ENCODE assay signal across 8 mouse cellular contexts in the genomic region with DNA sequence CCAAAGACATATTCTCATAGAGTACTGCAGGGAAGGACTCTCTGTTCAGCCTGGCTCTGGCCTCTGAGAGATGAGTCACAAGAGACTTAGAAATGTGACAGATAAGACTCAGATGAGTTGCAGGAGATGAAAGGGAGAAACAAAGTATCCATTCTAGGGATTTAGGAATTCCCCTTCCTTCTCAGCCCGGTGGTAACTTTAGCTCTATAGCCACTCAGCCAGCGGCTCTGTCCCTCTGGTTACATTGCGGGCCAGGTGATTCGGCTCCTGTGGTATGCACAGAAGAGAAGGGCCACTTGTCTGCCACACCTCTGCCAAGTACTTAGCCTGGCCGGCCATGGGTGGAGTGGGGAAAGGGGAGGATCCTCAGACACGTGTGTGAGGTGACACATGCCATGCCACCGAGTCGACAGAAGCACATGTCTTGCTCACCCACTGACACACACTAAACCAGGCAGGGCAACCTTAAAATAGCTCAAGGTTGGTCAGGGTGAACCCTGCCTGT. TPM values are rescaled to one million over a fixed set of nuclear protein-coding genes. Genes with fewer than 3 reads are reported as not detected.
DNase-seq lines count a peak whose midpoint lies in the region; ATAC-seq and TF ChIP-seq lines count a peak whose summit lies in the region.

No protein-coding gene starts in this region.

- no peaks in the 10 kb centered on the region; the same call in 1 of the 2 replicates for H3K79me2 ChIP-seq in MEL (ENCODE audit: control insufficient read depth, insufficient read depth, low read length, poor library complexity)

- intact Hi-C loops in gastrocnemius, adult 2 months (cut with DNase I), result loop anchor here (1.0 to 5.0 kb wide), 3 partner anchors 14 to 395 kb away; no protein-coding TSS in a partner anchor

- peak; percentile 40; the same call in 1 of the 2 replicates for ATAC-seq in intestine, postnatal 0 days

- no peak for TF ChIP-seq POLR2A in MEL (IDR thresholded peaks at IDR 0.05; ENCODE audit: control insufficient read depth in 1 of 2, insufficient read depth in 1 of 2, low read depth in 1 of 2, low read length in 2 of 2, poor library complexity in 1 of 2)

- H3K4me1 ChIP-seq in MEL (ENCODE audit: control insufficient read depth in 1 of 2, insufficient read depth in 2 of 2, low read length in 2 of 2), result peaks cover 32 to 57% of the 10 kb centered on the region in 2 experiments
- H3K4me1 ChIP-seq in intestine, postnatal 0 days (replicated peaks; ENCODE audit: control insufficient read depth, insufficient read depth, low read length), result peaks cover 40% of the 10 kb centered on the region

- 25% methylated on average over 8 of the region's 8 CpGs for WGBS in intestine, postnatal 0 days

- no peak for TF ChIP-seq RAD21 in MEL (IDR thresholded peaks at IDR 0.05; ENCODE audit: low read depth, low read length)

- peak; percentile 23 to 56; a peak in 2 of 4 replicates for TF ChIP-seq EP300 in MEL (IDR thresholded peaks at IDR 0.05; ENCODE audit: low read depth in 1 of 2, low read length in 2 of 2)

- H3K4me2 ChIP-seq in intestine, postnatal 0 days (replicated peaks; ENCODE audit: low read depth), result peak overlapping the region; percentile 80

- no peak overlapping the region for H3K4me3 ChIP-seq in MEL (ENCODE audit: control insufficient read depth in 1 of 2, insufficient read depth in 1 of 2, low read depth in 2 of 2, low read length in 2 of 2)
- peak overlapping the region; percentile 87 for H3K4me3 ChIP-seq in gastrocnemius, adult 2 months
- no peak overlapping the region; the same call in 1 of the 2 replicates for H3K4me3 ChIP-seq in intestine, postnatal 0 days (ENCODE audit: low read depth, low read length)

- peaks cover 0 to 39% of the 10 kb centered on the region in 2 experiments; a peak in 2 of 4 replicates for H3K36me3 ChIP-seq in MEL (ENCODE audit: control insufficient read depth in 1 of 2, insufficient read depth in 2 of 2, low read length in 2 of 2)
- H3K36me3 ChIP-seq in intestine, postnatal 0 days (ENCODE audit: control insufficient read depth, insufficient read depth), result peaks cover 25% of the 10 kb centered on the region; the same call in 1 of the 2 replicates

- peak overlapping the region; percentile 59 for H3K9ac ChIP-seq in MEL (ENCODE audit: control insufficient read depth, low read depth, low read length, poor library complexity, severe bottlenecking)
- H3K9ac ChIP-seq in intestine, postnatal 0 days (ENCODE audit: low read depth, low read length), result no peak overlapping the region

- peak overlapping the region; percentile 89 for H3K27ac ChIP-seq in MEL (ENCODE audit: control insufficient read depth, low read depth, low read length)
- H3K27ac ChIP-seq in gastrocnemius, adult 2 months, result peak overlapping the region; percentile 100
- peak overlapping the region; percentile 75 for H3K27ac ChIP-seq in intestine, postnatal 0 days (ENCODE audit: low read depth, low read length)

- H3K27me3 ChIP-seq in MEL (ENCODE audit: control insufficient read depth in 1 of 2, insufficient read depth in 2 of 2, low read length in 2 of 2), result no peaks in the 10 kb centered on the region
- no peaks in the 10 kb centered on the region for H3K27me3 ChIP-seq in intestine, postnatal 0 days (replicated peaks; ENCODE audit: control insufficient read depth, insufficient read depth, low read length)

- peak; percentile 93 for DNase-seq in gastrocnemius, adult 18-20 months (ENCODE audit: low spot score)
- no peak for DNase-seq in gastrocnemius, postnatal 4 days (ENCODE audit: low spot score in 2 of 2)
- DNase-seq in MEL (ENCODE audit: low read depth, low spot score), result peak; percentile 88
- peak; percentile 92 for DNase-seq in gastrocnemius, adult 2 months
- DNase-seq in lung, postnatal 10 days, result peak; percentile 84
- no peak for DNase-seq in ovary, postnatal 10 days (ENCODE audit: low spot score)
- no peak for DNase-seq in layer of hippocampus, postnatal 14 days (ENCODE audit: low spot score in 2 of 2)

- no peak for TF ChIP-seq CTCF in MEL (IDR thresholded peaks at IDR 0.05 in 2 of 3, conservative IDR thresholded peaks at IDR 0.05 in 1 of 3; ENCODE audit: control insufficient read depth in 1 of 3, insufficient read depth in 1 of 3, low read depth in 2 of 3, low read length in 3 of 3, poor library complexity in 1 of 3, severe bottlenecking in 1 of 3)
- TF ChIP-seq CTCF in gastrocnemius, adult 2 months (IDR thresholded peaks at IDR 0.05), result no peak
- no peak for TF ChIP-seq CTCF in intestine, postnatal 0 days (IDR thresholded peaks at IDR 0.05; ENCODE audit: low read depth)

- H3K9me3 ChIP-seq in MEL (replicated peaks; ENCODE audit: insufficient read depth, low read length), result no peaks in the 10 kb centered on the region
- H3K9me3 ChIP-seq in intestine, postnatal 0 days (ENCODE audit: control insufficient read depth), result no peaks in the 10 kb centered on the region

TF ChIP-seq in MEL, 35 proteins besides CTCF, POLR2A, EP300 and RAD21 (continues in another document):
- no peak for TF ChIP-seq NELFE (IDR thresholded peaks at IDR 0.05; ENCODE audit: low read depth, low read length)
- no peak for TF ChIP-seq GABPA (IDR thresholded peaks at IDR 0.05; ENCODE audit: low read depth, low read length)
- no peak for TF ChIP-seq ZC3H11A (IDR thresholded peaks at IDR 0.05; ENCODE audit: low read depth, low read length)
- TF ChIP-seq MAZ (IDR thresholded peaks at IDR 0.05; ENCODE audit: low read depth, low read length), result no peak
- no peak for TF ChIP-seq ZKSCAN1 (IDR thresholded peaks at IDR 0.05; ENCODE audit: low read depth, low read length)
- TF ChIP-seq MAX (IDR thresholded peaks at IDR 0.05; ENCODE audit: low read length), result peak; percentile 98
- peak; percentile 79 for TF ChIP-seq GATA1 (IDR thresholded peaks at IDR 0.05; ENCODE audit: low read depth, low read length)
- no peak for TF ChIP-seq RCOR1 (IDR thresholded peaks at IDR 0.05; ENCODE audit: low read depth, low read length)
- TF ChIP-seq SMC3 (IDR thresholded peaks at IDR 0.05; ENCODE audit: low read depth, low read length), result no peak
- no peak for TF ChIP-seq CHD2 (IDR thresholded peaks at IDR 0.05; ENCODE audit: low read length)
- TF ChIP-seq MAFK (IDR thresholded peaks at IDR 0.05; ENCODE audit: borderline replicate concordance, low read depth, low read length), result no peak
- TF ChIP-seq E2F4 (IDR thresholded peaks at IDR 0.05; ENCODE audit: borderline replicate concordance, low read depth, low read length), result no peak
- TF ChIP-seq MYC (IDR thresholded peaks at IDR 0.05; ENCODE audit: low read depth, low read length), result peak; percentile 99
- peak; percentile 74 for TF ChIP-seq ETS1 (IDR thresholded peaks at IDR 0.05; ENCODE audit: low read depth, low read length)
- TF ChIP-seq NRF1 (IDR thresholded peaks at IDR 0.05; ENCODE audit: insufficient read depth, low read depth, low read length, poor library complexity, severe bottlenecking), result no peak
- TF ChIP-seq UBTF (IDR thresholded peaks at IDR 0.05; ENCODE audit: borderline replicate concordance, insufficient read depth, low read depth, low read length), result no peak

RNA-seq across cellular contexts. Expression of gene Nr1d1, which starts 2.4 kb away (rescaled TPM):
- total RNA-seq in gastrocnemius, adult 18-20 months (2021), result 100 to 1,000 TPM in 1 of 2 experiments, 10 to 100 TPM in 1; 74.0 to 126 TPM
- 10 to 100 TPM; 26.7 to 34.2 TPM for total RNA-seq in gastrocnemius, postnatal 4 days (2021)
- 1.9 and 2.0 TPM in 2 replicates for total RNA-seq in MEL (2012; rRNA removed)
- 1 to 10 TPM in 1 of 2 experiments, not detected in 1; 5.6 TPM for polyA plus RNA-seq in MEL (2012; ENCODE audit: insufficient read depth in 1 of 2, insufficient read length in 2 of 2, low read depth in 1 of 2, low replicate concordance in 2 of 2, missing spikeins in 1 of 2)
- 100 to 1,000 TPM in 1 of 2 experiments, 10 to 100 TPM in 1; 56.3 to 152 TPM for total RNA-seq in gastrocnemius, adult 2 months (2021)
- 4.1 and 5.1 TPM in 2 replicates for polyA plus RNA-seq in intestine, postnatal 0 days (2015; fragmentation: Nextera tagmentation; extraction: Ambion mirVana)
- 10 to 100 TPM; 53.3 to 65.3 TPM for total RNA-seq in layer of hippocampus, postnatal 14 days (2021)

RNA-seq across cellular contexts. Expression of gene Msl1, which starts 22.6 kb away (rescaled TPM):
- 10 to 100 TPM; 50.5 to 56.4 TPM for total RNA-seq in gastrocnemius, adult 18-20 months (2021)
- total RNA-seq in gastrocnemius, postnatal 4 days (2021), result 10 to 100 TPM; 79.3 to 83.9 TPM
- total RNA-seq in MEL (2012; rRNA removed), result 35.0 and 37.1 TPM in 2 replicates
- polyA plus RNA-seq in MEL (2012; ENCODE audit: insufficient read depth in 1 of 2, insufficient read length in 2 of 2, low read depth in 1 of 2, low replicate concordance in 2 of 2, missing spikeins in 1 of 2), result 10 to 100 TPM in 1 of 2 experiments, not detected in 1; 49.4 TPM
- total RNA-seq in gastrocnemius, adult 2 months (2021), result 10 to 100 TPM; 51.8 to 69.4 TPM
- polyA plus RNA-seq in intestine, postnatal 0 days (2015; fragmentation: Nextera tagmentation; extraction: Ambion mirVana), result 12.6 and 15.1 TPM in 2 replicates
- 100 to 1,000 TPM; 149 to 161 TPM for total RNA-seq in layer of hippocampus, postnatal 14 days (2021)

RNA-seq across cellular contexts. Expression of gene Casc3, which starts 32.0 kb away (rescaled TPM):
- total RNA-seq in gastrocnemius, adult 18-20 months (2021), result 10 to 100 TPM; 14.0 to 15.6 TPM
- 10 to 100 TPM; 28.3 to 31.6 TPM for total RNA-seq in gastrocnemius, postnatal 4 days (2021)
- total RNA-seq in MEL (2012; rRNA removed), result 18.2 and 20.9 TPM in 2 replicates
- 10 to 100 TPM; 58.6 to 61.0 TPM for polyA plus RNA-seq in MEL (2012; ENCODE audit: insufficient read depth in 1 of 2, insufficient read length in 2 of 2, low read depth in 1 of 2, low replicate concordance in 2 of 2, missing spikeins in 1 of 2)
- 10 to 100 TPM; 17.4 to 21.9 TPM for total RNA-seq in gastrocnemius, adult 2 months (2021)
- polyA plus RNA-seq in intestine, postnatal 0 days (2015; fragmentation: Nextera tagmentation; extraction: Ambion mirVana), result 10.8 and 12.4 TPM in 2 replicates
- 10 to 100 TPM; 56.7 to 59.7 TPM for total RNA-seq in layer of hippocampus, postnatal 14 days (2021)

RNA-seq across cellular contexts. Expression of gene Thra, which starts 32.3 kb away (rescaled TPM):
- total RNA-seq in gastrocnemius, adult 18-20 months (2021), result 10 to 100 TPM; 78.3 to 85.2 TPM
- total RNA-seq in gastrocnemius, postnatal 4 days (2021), result 100 to 1,000 TPM; 225 TPM
- 22.0 and 29.6 TPM in 2 replicates for total RNA-seq in MEL (2012; rRNA removed)
- polyA plus RNA-seq in MEL (2012; ENCODE audit: insufficient read depth in 1 of 2, insufficient read length in 2 of 2, low read depth in 1 of 2, low replicate concordance in 2 of 2, missing spikeins in 1 of 2), result 10 to 100 TPM in 1 of 2 experiments, not detected in 1; 50.9 TPM
- total RNA-seq in gastrocnemius, adult 2 months (2021), result 10 to 100 TPM; 78.8 to 96.8 TPM
- 32.4 and 39.1 TPM in 2 replicates for polyA plus RNA-seq in intestine, postnatal 0 days (2015; fragmentation: Nextera tagmentation; extraction: Ambion mirVana)
- 1,000 to 10,000 TPM; 1,264 to 1,291 TPM for total RNA-seq in layer of hippocampus, postnatal 14 days (2021)

RNA-seq across cellular contexts. Expression of gene Med24, which starts 43.5 kb away (rescaled TPM):
- 10 to 100 TPM; 48.1 to 53.3 TPM for total RNA-seq in gastrocnemius, adult 18-20 months (2021)
- 10 to 100 TPM; 47.8 to 58.0 TPM for total RNA-seq in gastrocnemius, postnatal 4 days (2021)
- 37.5 and 41.4 TPM in 2 replicates for total RNA-seq in MEL (2012; rRNA removed)
- 10 to 100 TPM in 1 of 2 experiments, not detected in 1; 89.8 TPM for polyA plus RNA-seq in MEL (2012; ENCODE audit: insufficient read depth in 1 of 2, insufficient read length in 2 of 2, low read depth in 1 of 2, low replicate concordance in 2 of 2, missing spikeins in 1 of 2)
- total RNA-seq in gastrocnemius, adult 2 months (2021), result 10 to 100 TPM; 52.0 to 58.4 TPM
- polyA plus RNA-seq in intestine, postnatal 0 days (2015; fragmentation: Nextera tagmentation; extraction: Ambion mirVana), result 14.7 and 18.5 TPM in 2 replicates
- total RNA-seq in layer of hippocampus, postnatal 14 days (2021), result 100 to 1,000 TPM; 109 to 110 TPM

Comparison
In these comparisons a context has a peak if more than half of its experiments do, and no peak if none do; other contexts are left out.
1. DNase-seq: peak in gastrocnemius, adult 18-20 months (single experiment), MEL (single experiment), gastrocnemius, adult 2 months (single experiment) and lung, postnatal 10 days (single experiment); none in gastrocnemius, postnatal 4 days (0 of 2), ovary, postnatal 10 days (single experiment) and layer of hippocampus, postnatal 14 days (0 of 2).
2. Peak in every context shown above with its lines, with median percentiles within 50 percentile points of each other: H3K27ac ChIP-seq.